Mouse (Mus musculus) bone marrow, adult 2 months (tissue): ENCODE measurements at regions not wholly inside any gene's neighbourhood (a gene's known extent, or its start where the extent isn't known, plus 50 kb on each side); places are given as distances from the start of the nearest gene placed in this dataset.

ENCODE experiments used
- CTCF ChIP-seq: fragments of 200-500 bp; IDR thresholded peaks from 2 replicates; pipeline ENCODE4 v1.5.1; 2011; ENCODE audit warnings: low read length, control low read depth; ENCODE audit not compliant: control insufficient read depth, insufficient read depth
- POLR2A ChIP-seq: fragments of 200-500 bp; IDR thresholded peaks from 2 replicates; pipeline ENCODE4 v1.6.1; 2011; ENCODE audit warnings: low read depth, mild to moderate bottlenecking, control low read depth, low read length, borderline replicate concordance; ENCODE audit not compliant: control insufficient read depth

DNA sequence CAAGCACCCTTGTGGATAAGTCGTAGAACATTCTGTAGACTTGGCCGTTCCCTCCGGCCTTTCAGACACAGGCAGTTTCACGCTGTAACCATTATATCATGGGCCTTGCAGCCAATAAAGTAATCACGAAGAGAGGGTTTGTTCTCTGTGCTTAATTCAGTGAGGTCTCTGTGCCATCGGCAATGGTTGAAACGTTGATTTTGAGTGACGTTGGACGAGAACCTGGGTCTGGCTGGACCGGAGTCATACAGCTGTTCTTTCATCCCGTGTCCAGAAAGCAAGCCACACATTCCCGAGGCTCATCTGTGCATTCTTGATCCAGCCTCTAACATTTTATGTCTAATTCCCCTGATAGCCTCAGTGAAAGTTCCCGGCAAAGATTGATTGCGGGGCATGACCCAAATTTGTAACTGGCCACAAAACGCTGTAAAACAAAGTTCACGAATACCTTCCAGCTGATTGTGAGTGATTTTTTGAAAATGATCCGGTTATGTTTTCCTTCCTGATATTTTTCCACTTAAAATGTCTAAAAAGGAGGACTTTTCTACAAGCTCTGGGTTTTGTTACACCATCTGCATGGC lies 197.1 kb upstream of the Habp2 start:
- no peak for TF ChIP-seq POLR2A
- no peak for TF ChIP-seq CTCF
